In genomic region chr11:96941989-96942590, GRCm38 (mm10) we compare ENCODE assay signal across 17 mouse cellular contexts. TPM values are rescaled to one million over a fixed set of nuclear protein-coding genes. Genes with fewer than 3 reads are reported as not detected.
DNase-seq lines count a peak whose midpoint lies in the region; ATAC-seq and TF ChIP-seq lines count a peak whose summit lies in the region.
"Had no signal": no experiment of that assay in that cellular context is flagged by ENCODE, and none has a peak within 500 bp of the region (broad histone marks: within the 10 kb centered on the region; RNA-seq: fewer than 3 reads in every experiment).

No protein-coding gene starts in this region.

- no peak overlapping the region for H3K9ac ChIP-seq in midbrain, embryonic 15.5 days
- peak overlapping the region; percentile 95 for H3K9ac ChIP-seq in liver, embryonic 13.5 days
- no peak overlapping the region for H3K9ac ChIP-seq in stomach, postnatal 0 days (ENCODE audit: low read length)
- H3K9ac ChIP-seq: embryonic facial prominence, embryonic 13.5 days; forebrain, embryonic 15.5 days; neural tube, embryonic 12.5 days had no signal

- no peak overlapping the region for H3K27ac ChIP-seq in midbrain, embryonic 10.5 days (replicated peaks)
- no peak overlapping the region for H3K27ac ChIP-seq in midbrain, embryonic 15.5 days
- H3K27ac ChIP-seq in liver, embryonic 13.5 days, result peak overlapping the region; percentile 99
- H3K27ac ChIP-seq in stomach, postnatal 0 days (replicated peaks), result 0 out of 2 replicates have a peak overlapping the region, but pooled peaks have one; percentile 35
- H3K27ac ChIP-seq: embryonic facial prominence, embryonic 13.5 days; forebrain, embryonic 15.5 days; kidney, postnatal 0 days; neural tube, embryonic 12.5 days had no signal

- 84% methylated on average over 6 of the region's 6 CpGs for WGBS in midbrain, embryonic 10.5 days
- WGBS in midbrain, embryonic 15.5 days, result 80% methylated on average over 6 of the region's 6 CpGs
- WGBS in liver, embryonic 13.5 days (ENCODE audit: insufficient replicate concordance), result 31% methylated on average over 6 of the region's 6 CpGs
- 55% methylated on average over 6 of the region's 6 CpGs for WGBS in stomach, postnatal 0 days

- no peak for ATAC-seq in midbrain, embryonic 15.5 days (replicated peaks)
- ATAC-seq in liver, embryonic 13.5 days (ENCODE audit: low read depth), result peak; percentile 73
- ATAC-seq in stomach, postnatal 0 days (ENCODE audit: low FRiP score, low TSS enrichment), result peak; percentile 59
- ATAC-seq: forebrain, embryonic 15.5 days had no signal

- no peak for TF ChIP-seq CTCF in stomach, postnatal 0 days (IDR thresholded peaks at IDR 0.05; ENCODE audit: low read depth)

- peaks cover 24% of the 10 kb centered on the region for H3K27me3 ChIP-seq in midbrain, embryonic 10.5 days (ENCODE audit: low read depth, poor library complexity, severe bottlenecking)
- no peaks in the 10 kb centered on the region; the same call in 1 of the 2 replicates for H3K27me3 ChIP-seq in midbrain, embryonic 15.5 days (replicated peaks)
- no peaks in the 10 kb centered on the region for H3K27me3 ChIP-seq in erythroblast, embryonic 14.5 days (ENCODE audit: control insufficient read depth)
- no peaks in the 10 kb centered on the region for H3K27me3 ChIP-seq in liver, embryonic 13.5 days
- no peaks in the 10 kb centered on the region for H3K27me3 ChIP-seq in stomach, postnatal 0 days (ENCODE audit: control insufficient read depth, insufficient read depth, low read length)
- H3K27me3 ChIP-seq: embryonic facial prominence, embryonic 13.5 days; forebrain, embryonic 15.5 days; neural tube, embryonic 12.5 days had no signal

- H3K4me3 ChIP-seq in midbrain, embryonic 10.5 days, result 0 out of 2 replicates have a peak overlapping the region, but pooled peaks have one; percentile 18
- H3K4me3 ChIP-seq in midbrain, embryonic 15.5 days, result no peak overlapping the region
- H3K4me3 ChIP-seq in erythroblast, embryonic 14.5 days (replicated peaks), result peak overlapping the region; percentile 78
- H3K4me3 ChIP-seq in liver, embryonic 13.5 days (replicated peaks), result peak overlapping the region; percentile 80
- H3K4me3 ChIP-seq in stomach, postnatal 0 days (ENCODE audit: low read depth, low read length), result no peak overlapping the region
- H3K4me3 ChIP-seq: embryonic facial prominence, embryonic 13.5 days; forebrain, embryonic 15.5 days; neural tube, embryonic 12.5 days had no signal

- no peak for TF ChIP-seq EP300 in stomach, postnatal 0 days (optimal IDR thresholded peaks at IDR 0.05)

- peaks cover 30% of the 10 kb centered on the region for H3K4me1 ChIP-seq in midbrain, embryonic 10.5 days
- H3K4me1 ChIP-seq in midbrain, embryonic 15.5 days, result peaks cover 18% of the 10 kb centered on the region
- H3K4me1 ChIP-seq in erythroblast, embryonic 14.5 days (ENCODE audit: control insufficient read depth), result peaks cover 95% of the 10 kb centered on the region
- peaks cover 85% of the 10 kb centered on the region for H3K4me1 ChIP-seq in liver, embryonic 13.5 days (replicated peaks)
- H3K4me1 ChIP-seq in stomach, postnatal 0 days (replicated peaks; ENCODE audit: control insufficient read depth, insufficient read depth), result peaks cover 3% of the 10 kb centered on the region; the same call in 1 of the 2 replicates

- no peaks in the 10 kb centered on the region for H3K36me3 ChIP-seq in midbrain, embryonic 10.5 days
- no peaks in the 10 kb centered on the region for H3K36me3 ChIP-seq in midbrain, embryonic 15.5 days (replicated peaks)
- peaks cover 83% of the 10 kb centered on the region for H3K36me3 ChIP-seq in erythroblast, embryonic 14.5 days (ENCODE audit: control insufficient read depth)
- peaks cover 49% of the 10 kb centered on the region for H3K36me3 ChIP-seq in liver, embryonic 13.5 days
- peaks cover 4% of the 10 kb centered on the region for H3K36me3 ChIP-seq in stomach, postnatal 0 days (ENCODE audit: control insufficient read depth, insufficient read depth, low read length)
- H3K36me3 ChIP-seq: embryonic facial prominence, embryonic 13.5 days; forebrain, embryonic 15.5 days; neural tube, embryonic 12.5 days had no signal

- no peak for DNase-seq in midbrain, embryonic 10.5 days (ENCODE audit: low spot score)
- DNase-seq in liver, embryonic 13.5 days, result peak; percentile 85
- peak; percentile 67 for DNase-seq in stomach, postnatal 0 days (ENCODE audit: low spot score)
- DNase-seq in adrenal gland, adult 18-20 months (ENCODE audit: low spot score in 2 of 2), result no peak
- DNase-seq in neural tube, embryonic 10.5 days (ENCODE audit: extremely low spot score, low spot score), result no peak
- DNase-seq: adrenal gland, postnatal 14 days; cerebellum, postnatal 14 days; lung, adult 2 months had no signal

- H3K9me3 ChIP-seq in midbrain, embryonic 10.5 days (replicated peaks), result no peaks in the 10 kb centered on the region
- H3K9me3 ChIP-seq in midbrain, embryonic 15.5 days, result no peaks in the 10 kb centered on the region
- H3K9me3 ChIP-seq in erythroblast, embryonic 14.5 days (ENCODE audit: control insufficient read depth, low read length), result no peaks in the 10 kb centered on the region
- H3K9me3 ChIP-seq in liver, embryonic 13.5 days (replicated peaks), result no peaks in the 10 kb centered on the region
- H3K9me3 ChIP-seq in stomach, postnatal 0 days (ENCODE audit: control insufficient read depth, low read length), result no peaks in the 10 kb centered on the region
- H3K9me3 ChIP-seq: embryonic facial prominence, embryonic 13.5 days; forebrain, embryonic 15.5 days; neural tube, embryonic 12.5 days had no signal

- no peak overlapping the region for H3K4me2 ChIP-seq in midbrain, embryonic 15.5 days
- H3K4me2 ChIP-seq in liver, embryonic 13.5 days, result peak overlapping the region; percentile 95
- no peak overlapping the region for H3K4me2 ChIP-seq in stomach, postnatal 0 days (replicated peaks; ENCODE audit: low read depth)
- H3K4me2 ChIP-seq: forebrain, embryonic 15.5 days; neural tube, embryonic 12.5 days had no signal

RNA-seq across cellular contexts. Expression of gene Pnpo, which starts 1.7 kb away (rescaled TPM):
- polyA plus RNA-seq in midbrain, embryonic 10.5 days (2016; fragmentation: Nextera tagmentation; extraction: Ambion mirVana), result 28.2 and 32.1 TPM in 2 replicates
- 28.7 and 29.7 TPM in 2 replicates for polyA plus RNA-seq in midbrain, embryonic 15.5 days (2015; fragmentation: Nextera tagmentation; extraction: Ambion mirVana)
- 42.1 and 83.7 TPM in 2 replicates for polyA plus RNA-seq in erythroblast, embryonic 14.5 days (2012)
- 652 and 660 TPM in 2 replicates for polyA plus RNA-seq in liver, embryonic 13.5 days (2015; fragmentation: Nextera tagmentation; extraction: Ambion mirVana)
- polyA plus RNA-seq in stomach, postnatal 0 days (2015; fragmentation: Nextera tagmentation; extraction: Ambion mirVana), result 56.7 and 57.1 TPM in 2 replicates
- 10 to 100 TPM; 28.4 to 36.6 TPM for total RNA-seq in adrenal gland, adult 18-20 months (2021)

RNA-seq across cellular contexts. Expression of gene Prr15l, which starts 14.2 kb away (rescaled TPM):
- polyA plus RNA-seq in midbrain, embryonic 10.5 days (2016; fragmentation: Nextera tagmentation; extraction: Ambion mirVana), result 0.04 and 0.05 TPM in 2 replicates
- 0.17 and 0.30 TPM in 2 replicates for polyA plus RNA-seq in midbrain, embryonic 15.5 days (2015; fragmentation: Nextera tagmentation; extraction: Ambion mirVana)
- 0.95 and 3.0 TPM in 2 replicates for polyA plus RNA-seq in erythroblast, embryonic 14.5 days (2012)
- 4.4 and 5.2 TPM in 2 replicates for polyA plus RNA-seq in liver, embryonic 13.5 days (2015; fragmentation: Nextera tagmentation; extraction: Ambion mirVana)
- 112 and 116 TPM in 2 replicates for polyA plus RNA-seq in stomach, postnatal 0 days (2015; fragmentation: Nextera tagmentation; extraction: Ambion mirVana)
- under 1 TPM; 0.23 to 0.90 TPM for total RNA-seq in adrenal gland, adult 18-20 months (2021)
- total RNA-seq: gastrocnemius, adult 8-10 months; layer of hippocampus, postnatal 14 days; left cerebral cortex, postnatal 36 days had no signal
- polyA plus RNA-seq: forebrain, embryonic 15.5 days had no signal

RNA-seq across cellular contexts. Expression of gene Cdk5rap3, which starts 25.8 kb away (rescaled TPM):
- 116 and 120 TPM in 2 replicates for polyA plus RNA-seq in midbrain, embryonic 10.5 days (2016; fragmentation: Nextera tagmentation; extraction: Ambion mirVana)
- 88.2 and 91.7 TPM in 2 replicates for polyA plus RNA-seq in midbrain, embryonic 15.5 days (2015; fragmentation: Nextera tagmentation; extraction: Ambion mirVana)
- 2.9 and 4.8 TPM in 2 replicates for polyA plus RNA-seq in erythroblast, embryonic 14.5 days (2012)
- polyA plus RNA-seq in liver, embryonic 13.5 days (2015; fragmentation: Nextera tagmentation; extraction: Ambion mirVana), result 39.6 and 44.4 TPM in 2 replicates
- polyA plus RNA-seq in stomach, postnatal 0 days (2015; fragmentation: Nextera tagmentation; extraction: Ambion mirVana), result 61.7 and 64.9 TPM in 2 replicates
- total RNA-seq in adrenal gland, adult 18-20 months (2021), result 10 to 100 TPM; 44.6 to 45.4 TPM

RNA-seq across cellular contexts. Expression of gene Sp2, which starts 40.7 kb away (rescaled TPM):
- 30.5 and 35.5 TPM in 2 replicates for polyA plus RNA-seq in midbrain, embryonic 10.5 days (2016; fragmentation: Nextera tagmentation; extraction: Ambion mirVana)
- polyA plus RNA-seq in midbrain, embryonic 15.5 days (2015; fragmentation: Nextera tagmentation; extraction: Ambion mirVana), result 16.2 and 17.3 TPM in 2 replicates
- polyA plus RNA-seq in erythroblast, embryonic 14.5 days (2012), result 16.7 and 23.0 TPM in 2 replicates
- polyA plus RNA-seq in liver, embryonic 13.5 days (2015; fragmentation: Nextera tagmentation; extraction: Ambion mirVana), result 13.0 and 15.3 TPM in 2 replicates
- polyA plus RNA-seq in stomach, postnatal 0 days (2015; fragmentation: Nextera tagmentation; extraction: Ambion mirVana), result 5.8 and 7.1 TPM in 2 replicates
- 10 to 100 TPM; 13.4 to 15.1 TPM for total RNA-seq in adrenal gland, adult 18-20 months (2021)

Comparison
In these comparisons a context has a peak if more than half of its experiments do, and no peak if none do; other contexts are left out.
1. H3K4me3 ChIP-seq: peak in midbrain, embryonic 10.5 days (single experiment), erythroblast, embryonic 14.5 days (single experiment) and liver, embryonic 13.5 days (single experiment); none in midbrain, embryonic 15.5 days (single experiment) and stomach, postnatal 0 days (single experiment).
2. DNase-seq: peak in liver, embryonic 13.5 days (single experiment) and stomach, postnatal 0 days (single experiment); none in midbrain, embryonic 10.5 days (single experiment), adrenal gland, adult 18-20 months (0 of 2) and neural tube, embryonic 10.5 days (single experiment).
3. H3K27ac ChIP-seq: peak in liver, embryonic 13.5 days (single experiment) and stomach, postnatal 0 days (single experiment); none in midbrain, embryonic 10.5 days (single experiment) and midbrain, embryonic 15.5 days (single experiment).
4. RNA of gene Prr15l, which starts 14.2 kb away (polyA plus RNA-seq): 112 to 116 TPM in stomach, postnatal 0 days; 4.4 to 5.2 TPM in liver, embryonic 13.5 days, 0.95 to 3.0 TPM in erythroblast, embryonic 14.5 days, 0.17 to 0.30 TPM in midbrain, embryonic 15.5 days and 0.04 to 0.05 TPM in midbrain, embryonic 10.5 days; every median in the first group is over 10 times any median in the second.